Mouse (Mus musculus) testis, postnatal 10 days (tissue): ENCODE data around the gene Agr2.

Experiments used
- DNase-seq: peaks from one replicate; pipeline ENCODE4 v3.0.0; 2021; ENCODE audit warnings: low spot score

The Agr2 gene

GRCm38 (mm10) chr12:36027171-36027570 lies 34.5 kb downstream of the Agr2 start:
- no peak for DNase-seq

GRCm38 (mm10) chr12:36028968-36029645 lies 36.4 kb downstream of the Agr2 start:
- DNase-seq: no peak

DNA sequence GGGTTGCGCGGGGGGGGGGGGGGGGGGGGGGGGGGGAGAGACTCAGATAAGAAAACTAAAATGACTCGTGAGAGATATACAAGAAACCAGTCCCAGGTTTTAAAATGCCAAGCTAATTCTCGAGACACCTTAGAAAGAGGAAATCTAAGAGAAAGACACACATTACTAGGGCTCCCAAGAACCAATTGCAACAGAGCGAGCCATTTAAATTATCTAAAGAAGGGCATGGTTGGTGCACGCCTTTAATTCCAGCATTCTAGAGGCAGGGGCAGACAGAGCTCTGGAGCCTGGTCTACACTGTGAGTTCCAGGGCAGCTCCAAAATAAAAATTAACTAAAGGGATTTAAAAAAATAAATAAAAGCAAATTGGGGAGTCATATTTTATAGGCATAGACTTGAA lies 37.0 kb downstream of the Agr2 start:
- no peak for DNase-seq

- DNase-seq: no peak
Measured at GRCm38 (mm10) chr12:36030660-36031363, 38.1 kb downstream of the Agr2 start.

DNA sequence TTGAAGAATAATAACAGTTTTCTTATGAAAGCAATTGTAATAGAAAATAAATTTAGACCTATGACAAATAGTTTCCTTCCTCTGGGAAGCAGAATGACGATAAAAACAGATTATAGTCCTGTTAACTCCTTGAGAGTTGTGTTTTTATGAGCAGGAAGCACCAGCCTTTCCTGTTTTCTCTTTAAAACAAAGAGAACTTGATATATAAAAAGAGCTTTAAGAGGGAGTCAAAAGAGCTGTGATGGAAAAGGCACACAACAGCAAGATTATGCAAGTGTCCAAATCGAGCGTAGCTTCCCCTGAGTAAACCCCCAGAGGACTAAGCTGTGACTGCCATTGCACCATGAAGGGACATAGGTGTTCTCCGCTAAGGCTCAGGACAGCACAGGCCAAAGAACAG lies 39.7 kb downstream of the Agr2 start:
- no peak for DNase-seq

GRCm38 (mm10) chr12:36035501-36035900 lies 42.8 kb downstream of the Agr2 start:
- DNase-seq: no peak

- no peak for DNase-seq
Measured at GRCm38 (mm10) chr12:36036121-36036520, 43.4 kb downstream of the Agr2 start.

- no peak for DNase-seq
Measured at GRCm38 (mm10) chr12:36036776-36037175, 44.1 kb downstream of the Agr2 start.

- no peak for DNase-seq
Measured at GRCm38 (mm10) chr12:36039541-36040084, 46.9 kb downstream of the Agr2 start.

- no peak for DNase-seq
Measured at GRCm38 (mm10) chr12:36040571-36041280, 48.0 kb downstream of the Agr2 start.

GRCm38 (mm10) chr12:36041281-36041589 lies 48.5 kb downstream of the Agr2 start:
- DNase-seq: no peak

- peak; percentile 52 for DNase-seq
Measured at GRCm38 (mm10) chr12:36041703-36042347, 49.1 kb downstream of the Agr2 start.

DNA sequence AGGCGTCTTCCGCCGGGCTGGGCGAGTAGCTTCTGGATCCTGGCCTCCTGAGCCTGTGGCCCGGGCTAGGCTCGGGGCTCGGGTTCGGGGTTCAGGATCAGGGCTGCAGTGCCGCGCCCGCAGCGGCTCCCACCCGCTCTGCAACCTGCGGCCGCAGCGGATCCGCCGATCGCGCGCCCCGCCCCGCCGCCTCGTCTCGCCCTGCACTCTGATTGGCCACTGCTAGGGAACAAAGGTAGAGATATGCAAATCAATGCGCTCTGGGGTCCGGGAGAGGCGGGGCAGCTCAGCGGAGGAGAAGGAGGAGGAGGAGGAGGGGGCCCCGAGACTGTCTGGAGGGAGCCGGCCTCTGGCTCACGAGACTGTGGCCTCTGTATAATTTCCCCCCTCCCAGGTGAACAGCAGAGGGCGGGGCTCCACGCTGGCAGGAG lies 49.7 kb downstream of the Agr2 start, which contains the start of gene Tspan13:
Gene Tspan13, minus strand, starts transcription at position 153 of the 431 bp plus-strand sequence.
- DNase-seq: peak; percentile 79

GRCm38 (mm10) chr12:36044691-36045090 lies 52.0 kb downstream of the Agr2 start:
- no peak for DNase-seq

- DNase-seq: no peak
Measured at GRCm38 (mm10) chr12:36046196-36046595, 53.5 kb downstream of the Agr2 start.

GRCm38 (mm10) chr12:36047593-36047992 lies 54.9 kb downstream of the Agr2 start:
- no peak for DNase-seq

DNA sequence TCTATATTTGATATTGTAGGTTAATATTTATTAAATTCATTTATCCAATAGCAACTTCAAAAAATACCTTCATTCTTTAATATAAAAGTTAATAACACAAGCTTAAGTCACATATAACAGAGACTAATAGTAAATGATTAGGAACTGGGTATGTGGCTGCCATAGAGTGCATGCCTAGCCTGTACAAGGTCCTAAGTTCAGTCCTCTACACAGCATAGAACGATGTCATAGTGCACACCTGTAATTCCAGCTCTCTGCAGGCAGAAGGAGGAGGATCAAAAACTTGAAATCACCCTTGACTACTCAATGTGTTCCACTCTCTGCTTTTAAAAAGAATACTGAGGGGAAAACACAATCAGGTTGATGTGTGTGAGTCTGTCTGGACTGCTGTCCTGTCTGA lies 57.6 kb downstream of the Agr2 start:
- DNase-seq: no peak
